Mouse (Mus musculus) thymus, adult 2 months (tissue): ENCODE results near the gene Ice2.

ENCODE experiments used
- CTCF ChIP-seq: fragments of 200-500 bp; IDR thresholded peaks from 2 replicates; pipeline ENCODE4 v1.5.1; 2012; ENCODE audit warnings: mild to moderate bottlenecking, control low read depth, low read length, moderate library complexity, borderline replicate concordance; ENCODE audit not compliant: control insufficient read depth, poor library complexity, insufficient read depth; ENCODE audit errors: extremely low read depth
- POLR2A ChIP-seq: fragments of 200-500 bp; IDR thresholded peaks from 2 replicates; pipeline ENCODE4 v1.6.1; 2012; ENCODE audit warnings: mild to moderate bottlenecking, low read length, control low read depth, moderate library complexity; ENCODE audit not compliant: control insufficient read depth, poor library complexity, insufficient read depth; ENCODE audit errors: extremely low read depth

DNA sequence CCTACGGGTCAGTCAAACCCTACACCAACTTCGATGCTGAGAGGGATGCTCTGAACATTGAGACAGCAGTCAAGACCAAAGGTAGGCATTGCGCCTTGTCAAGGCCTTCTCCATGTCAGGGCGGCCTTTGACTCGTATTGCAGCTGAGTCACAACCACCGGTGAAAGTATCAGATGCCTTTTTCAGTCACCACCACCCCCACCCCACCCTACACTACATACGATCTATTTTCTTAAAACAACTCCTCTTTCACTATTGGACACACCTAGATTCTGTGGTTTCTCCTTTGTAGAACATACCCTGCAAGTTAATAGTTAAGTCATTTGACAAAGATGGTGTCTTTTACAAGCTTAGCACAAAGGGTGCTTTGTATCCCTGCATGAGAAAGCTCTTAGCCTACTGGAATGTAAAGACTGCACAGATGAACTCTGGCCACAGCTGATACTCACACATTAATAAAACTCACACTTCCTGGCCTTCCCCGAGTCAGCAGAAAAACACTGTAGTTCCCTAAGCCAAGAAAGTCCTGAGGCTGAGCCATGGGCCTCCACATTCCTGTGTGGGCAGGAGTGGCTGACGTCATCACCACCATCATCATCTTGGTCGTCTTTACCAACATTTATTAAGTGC, 69.7 kb downstream of the Ice2 start:
- TF ChIP-seq CTCF = no peak
- no peak for TF ChIP-seq POLR2A
